Mouse (Mus musculus) spleen, postnatal 4 days (tissue): ENCODE data around the gene Nlrp2.

Source experiments
- DNase-seq, 2 experiments: peaks; one replicate each; pipeline ENCODE4 v3.0.0; 2022; ENCODE audit warnings: low spot score in 2 of 2

Gene Nlrp2

DNA sequence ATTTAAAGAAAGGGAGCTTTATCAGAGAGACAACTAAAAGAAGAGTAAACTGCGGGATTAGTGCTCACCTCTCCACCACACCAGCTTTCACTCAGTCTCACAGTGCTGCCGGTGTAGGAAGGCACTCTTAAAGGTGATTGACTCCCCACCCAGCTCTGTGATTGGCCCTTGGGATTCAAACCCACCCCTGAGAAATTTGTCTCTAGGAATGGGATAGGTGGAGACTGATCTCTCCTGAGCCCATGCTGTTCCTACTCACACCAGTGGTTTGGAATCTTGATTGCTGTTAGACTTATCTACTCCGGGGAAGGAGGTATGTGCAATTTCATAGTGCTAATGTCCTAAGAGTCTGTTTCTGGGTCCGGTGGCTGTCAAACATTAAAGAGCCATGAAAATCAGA, at the start of gene Nlrp2:
Gene Nlrp2 (minus strand): TSS at position 101 of the 400 bp plus-strand sequence.
- no peak for DNase-seq

DNA sequence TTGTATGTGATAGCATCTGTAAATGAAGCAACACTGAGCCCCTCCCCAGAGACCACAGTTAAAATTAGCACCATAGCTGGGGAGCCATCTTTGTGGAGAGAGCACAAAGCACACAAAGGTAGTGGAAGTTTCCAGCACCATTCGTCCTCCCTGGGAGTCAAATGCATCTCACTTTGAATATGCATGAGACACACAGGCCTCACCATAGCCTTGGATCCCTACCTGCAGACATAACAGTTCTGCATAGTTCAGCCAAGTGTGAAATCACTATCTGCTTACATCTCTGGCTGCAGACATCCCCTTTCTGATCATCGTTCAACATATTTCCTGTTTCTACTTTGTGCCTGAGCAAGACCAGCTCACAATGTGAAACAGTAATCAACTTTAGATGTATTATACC, 15.9 kb upstream of the Nlrp2 start:
- no peak for DNase-seq

- DNase-seq: no peak
These were observed 12.8 kb upstream of the Nlrp2 start for GRCm38 (mm10) chr7:5363599-5363998.

DNA sequence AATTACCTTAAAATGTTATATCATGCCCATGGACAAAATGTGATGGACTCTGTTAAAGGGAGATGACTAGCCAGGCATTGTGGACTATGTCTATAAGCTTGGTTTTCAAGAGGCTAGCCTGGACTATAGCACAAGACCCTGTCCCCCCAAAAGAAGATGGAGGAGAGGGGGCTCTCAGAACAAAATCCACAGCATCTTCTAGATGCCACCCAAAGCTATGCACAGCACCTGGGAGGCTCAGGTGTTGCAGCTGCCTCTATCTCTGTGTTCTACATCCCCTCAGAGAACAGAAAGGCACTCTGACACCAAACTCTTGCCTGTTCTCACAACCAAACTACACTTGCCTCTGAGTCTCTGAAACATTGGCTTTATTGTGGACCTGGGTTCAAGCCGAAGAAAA, 598 bp downstream of the Nlrp2 start, which contains the start of gene Gm5065:
Gene Gm5065 (plus strand): TSS at position 301 of the 400 bp plus-strand sequence.
- DNase-seq: no peak

DNA sequence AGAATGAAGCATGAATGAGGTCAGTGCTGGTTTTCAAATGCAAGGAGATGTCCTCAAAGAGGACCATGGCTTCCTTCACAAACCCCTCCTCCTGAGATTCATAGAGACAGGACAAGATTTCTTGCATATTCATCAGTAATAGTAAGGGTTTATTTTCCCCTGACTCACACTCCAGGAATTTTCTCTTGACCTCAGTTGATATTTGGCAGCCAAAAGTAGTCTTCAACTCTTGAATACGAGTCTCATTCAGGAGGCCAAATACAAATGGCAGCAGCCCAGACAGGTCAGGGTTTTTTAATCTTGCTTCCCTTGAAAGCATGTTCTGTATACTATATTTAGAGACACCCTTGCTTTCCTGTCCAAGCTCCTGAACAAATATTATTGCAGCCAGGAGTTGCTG, 23.3 kb downstream of the Nlrp2 start:
- no peak for DNase-seq

- DNase-seq: no peak
These were observed 62.6 kb downstream of the Nlrp2 start for GRCm38 (mm10) chr7:5288281-5288680.

GRCm38 (mm10) chr7:5263051-5263450, 87.8 kb downstream of the Nlrp2 start:
- no peak for DNase-seq
